Mouse (Mus musculus): ENCODE measurements around the gene Smarca4.
A peak's percentile ranks its signal among the peaks of the same experiment; 100 is the strongest.
"Not testable (repeated sequence)": the region's sequence is repeated elsewhere in the genome, so short reads cannot be mapped to it uniquely, and the experiment has no call there.

The Smarca4 gene

GRCm38 (mm10) chr9:21653253-21653652 is 37.3 kb downstream of the Smarca4 start:
- DNase-seq (ENCODE audit: low read depth, low spot score) = no peak

- DNase-seq (ENCODE audit: low read depth, low spot score) = no peak
These were observed 46.1 kb downstream of the Smarca4 start for GRCm38 (mm10) chr9:21662034-21662433.

- no peak for DNase-seq (ENCODE audit: low read depth, low spot score)
These were observed 53.0 kb downstream of the Smarca4 start for GRCm38 (mm10) chr9:21668946-21669345.

GRCm38 (mm10) chr9:21670354-21670753 is 54.4 kb downstream of the Smarca4 start:
- DNase-seq (ENCODE audit: low read depth, low spot score) = no peak

GRCm38 (mm10) chr9:21671753-21672152 is 55.8 kb downstream of the Smarca4 start:
- DNase-seq (ENCODE audit: low read depth, low spot score) = no peak

- DNase-seq (ENCODE audit: low read depth, low spot score) = no peak
These were observed 61.7 kb downstream of the Smarca4 start for GRCm38 (mm10) chr9:21677706-21678105.

- no peak for DNase-seq (ENCODE audit: low read depth, low spot score)
These were observed 64.5 kb downstream of the Smarca4 start for GRCm38 (mm10) chr9:21680448-21680847.

GRCm38 (mm10) chr9:21682827-21683226 is 66.9 kb downstream of the Smarca4 start:
- no peak for DNase-seq (ENCODE audit: low read depth, low spot score)

GRCm38 (mm10) chr9:21683897-21684296 is 67.9 kb downstream of the Smarca4 start:
- no peak for DNase-seq (ENCODE audit: low read depth, low spot score)

GRCm38 (mm10) chr9:21688554-21688953 is 72.6 kb downstream of the Smarca4 start:
- no peak for DNase-seq (ENCODE audit: low read depth, low spot score)

- no peak for DNase-seq (ENCODE audit: low read depth, low spot score)
These were observed 74.1 kb downstream of the Smarca4 start for GRCm38 (mm10) chr9:21690031-21690430.

GRCm38 (mm10) chr9:21691862-21692261 is 75.9 kb downstream of the Smarca4 start:
- DNase-seq (ENCODE audit: low read depth, low spot score) = peak; percentile 16

GRCm38 (mm10) chr9:21692491-21692890 is 76.5 kb downstream of the Smarca4 start:
- DNase-seq (ENCODE audit: low read depth, low spot score) = no peak

GRCm38 (mm10) chr9:21694071-21694470 is 78.1 kb downstream of the Smarca4 start:
- DNase-seq (ENCODE audit: low read depth, low spot score) = no peak

- DNase-seq (ENCODE audit: low read depth, low spot score) = no peak
These were observed 79.3 kb downstream of the Smarca4 start for GRCm38 (mm10) chr9:21695229-21695792.

- no peak for DNase-seq (ENCODE audit: low read depth, low spot score)
These were observed 81.2 kb downstream of the Smarca4 start for GRCm38 (mm10) chr9:21697121-21697520.

- not testable (repeated sequence) for DNase-seq (ENCODE audit: low read depth, low spot score)
These were observed 83.3 kb downstream of the Smarca4 start for GRCm38 (mm10) chr9:21699280-21699679.

- DNase-seq (ENCODE audit: low read depth, low spot score) = no peak
These were observed 85.1 kb downstream of the Smarca4 start for GRCm38 (mm10) chr9:21701091-21701490.

- DNase-seq (ENCODE audit: low read depth, low spot score) = no peak
These were observed 87.5 kb downstream of the Smarca4 start for GRCm38 (mm10) chr9:21703494-21703893.

- no peak for DNase-seq (ENCODE audit: low read depth, low spot score)
These were observed 90.1 kb downstream of the Smarca4 start for GRCm38 (mm10) chr9:21706085-21706484.

- no peak for DNase-seq (ENCODE audit: low read depth, low spot score)
These were observed 90.8 kb downstream of the Smarca4 start for GRCm38 (mm10) chr9:21706586-21707265.

- no peak for DNase-seq (ENCODE audit: low read depth, low spot score)
These were observed 93.4 kb downstream of the Smarca4 start for GRCm38 (mm10) chr9:21709340-21709739.

- no peak for DNase-seq (ENCODE audit: low read depth, low spot score)
These were observed 99.3 kb downstream of the Smarca4 start for GRCm38 (mm10) chr9:21715298-21715697.
